Mouse (Mus musculus) testis, adult 2 months (tissue): ENCODE results near the gene Flrt1.

Experiments
- CTCF ChIP-seq: fragments of 200-500 bp; IDR thresholded peaks from 2 replicates; pipeline ENCODE4 v1.5.1; 2012; ENCODE audit warnings: low read depth, mild to moderate bottlenecking, inconsistent platforms, low read length, moderate library complexity; ENCODE audit not compliant: control insufficient read depth, insufficient read depth, insufficient replicate concordance
- POLR2A ChIP-seq: fragments of 200-500 bp; IDR thresholded peaks from 2 replicates; pipeline ENCODE4 v1.6.1; 2012; ENCODE audit warnings: low read depth, mild to moderate bottlenecking, inconsistent platforms, low read length, moderate library complexity; ENCODE audit not compliant: control insufficient read depth

- no peak for TF ChIP-seq CTCF
- no peak for TF ChIP-seq POLR2A
Measured at GRCm38 (mm10) chr19:7153232-7153631, 47.7 kb upstream of the Flrt1 start.
